Mouse (Mus musculus) T-helper 1 cell (primary cell): ENCODE measurements around the gene Krcc1.
"Not testable (repeated sequence)": the region's sequence is repeated elsewhere in the genome, so short reads cannot be mapped to it uniquely, and the experiment has no call there.

ENCODE experiments used
- in situ Hi-C: fragments of 300-600 bp; cut with MboI, MseI; formaldehyde crosslinking; loops from one replicate; pipeline ENCODE4 v1.15.1; 2025; ENCODE audit warnings: high pct_unique_total_duplicates

The Krcc1 gene

GRCm38 (mm10) chr6:71331491-71331890 lies 60.0 kb downstream of the Krcc1 start:
- in situ Hi-C loops = not testable (repeated sequence)

GRCm38 (mm10) chr6:71332236-71332965 lies 60.9 kb downstream of the Krcc1 start:
- in situ Hi-C loops = no loop called here

GRCm38 (mm10) chr6:71333031-71333430 lies 61.6 kb downstream of the Krcc1 start:
- in situ Hi-C loops = no loop called here

GRCm38 (mm10) chr6:71333578-71334273 lies 62.2 kb downstream of the Krcc1 start:
- in situ Hi-C loops = no loop called here
